Mouse (Mus musculus) heart, postnatal 0 days (tissue): ENCODE data around the gene Snapc5.

Source experiments
- CTCF ChIP-seq: IDR thresholded peaks from 2 replicates; pipeline ENCODE4 v1.5.1; 2016; ENCODE audit warnings: antibody characterized with exemption, control low read depth, low read depth
- EP300 ChIP-seq: IDR thresholded peaks from 2 replicates; pipeline ENCODE4 v1.6.1; 2016; ENCODE audit warnings: antibody characterized with exemption, low read depth

DNA sequence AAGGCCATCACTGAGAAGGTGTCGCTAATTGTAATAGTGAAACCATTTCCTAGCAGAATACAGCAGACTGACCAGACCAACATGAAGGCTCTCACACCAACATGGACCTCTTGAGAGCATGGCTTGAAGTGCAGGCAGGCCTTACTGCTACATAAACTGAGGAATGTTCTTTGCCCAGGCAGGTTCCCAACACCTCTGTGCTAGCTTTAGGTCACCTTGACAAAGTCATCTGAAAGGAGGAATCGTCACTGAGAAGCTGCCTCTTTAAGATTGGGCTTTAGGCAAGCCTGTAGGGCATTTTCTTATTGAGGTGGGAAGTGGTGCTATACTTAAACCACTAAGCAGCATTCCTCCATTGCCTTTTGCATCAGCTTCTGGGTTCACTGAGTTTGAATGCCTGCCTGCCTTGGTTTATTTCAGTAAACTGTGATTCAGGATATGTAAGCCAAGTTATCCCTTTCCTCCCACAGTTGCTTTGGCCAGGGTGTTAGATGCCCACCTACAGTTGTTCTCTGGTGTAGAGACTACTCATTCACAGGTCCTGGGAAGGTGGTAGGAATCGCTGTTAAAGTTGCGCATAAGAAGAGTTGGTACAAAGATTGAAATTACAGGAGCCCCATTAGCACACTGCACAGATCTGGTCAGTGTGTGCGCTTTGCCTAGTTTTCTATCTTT lies 5.2 kb downstream of the Snapc5 start:
- TF ChIP-seq CTCF (no peak), EP300 (no peak)
